Mouse (Mus musculus): Measurements from ENCODE around the gene Sesn1. TPM values are rescaled to one million over a fixed set of nuclear protein-coding genes. Genes with fewer than 3 reads are reported as not detected.

Gene Sesn1
- 28.4 and 31.6 TPM in 2 replicates for polyA plus RNA-seq (2012; rRNA removed)

DNA sequence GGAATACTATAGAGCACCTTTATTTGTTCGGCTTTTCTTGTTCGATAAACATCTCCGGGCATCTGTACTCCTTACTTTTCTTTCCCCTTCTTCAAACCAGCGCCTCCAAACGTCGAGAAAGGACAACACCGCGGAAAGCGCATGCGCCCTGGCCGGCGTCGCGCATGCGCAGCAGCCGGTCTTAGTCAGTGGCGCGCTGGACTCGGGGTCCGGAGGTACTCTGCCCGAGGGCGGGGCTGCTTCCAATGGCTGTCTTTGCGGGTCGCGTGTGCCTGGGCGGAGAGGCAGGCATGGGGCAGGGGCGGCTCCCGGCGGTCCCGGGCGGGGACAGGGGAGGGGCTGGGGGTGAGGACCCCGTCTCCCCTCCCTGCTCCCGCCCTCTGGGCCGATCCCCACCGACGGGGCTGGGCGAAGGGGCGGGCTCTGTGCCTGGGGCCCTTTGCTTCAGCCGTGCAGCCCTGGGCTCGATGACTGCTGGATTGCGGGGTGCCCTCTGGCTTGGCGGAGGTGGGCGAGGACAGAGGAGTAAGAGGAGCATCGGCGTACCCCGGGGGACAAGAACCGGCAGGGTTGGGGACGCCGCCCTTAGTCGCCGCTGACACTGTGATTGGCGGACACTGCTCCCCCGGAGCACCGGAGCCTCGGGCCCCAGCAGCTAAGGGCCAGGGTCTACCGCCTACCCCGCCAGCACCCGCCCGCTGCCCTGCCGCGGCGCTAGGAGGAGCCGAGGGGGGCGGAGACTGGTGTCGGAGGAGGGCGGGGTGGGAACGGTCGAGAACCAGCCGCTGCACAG is at the start of gene Sesn1, which contains the start of gene Cep57l1:
Gene Sesn1, plus strand, starts transcription at position 165 of the 793 bp plus-strand sequence.
Gene Cep57l1, minus strand, starts transcription at position 101 of the 793 bp plus-strand sequence.

Other genes starting within 250 kb of the Sesn1 start
- gene Ccdc162, start 93.3 kb upstream of the Sesn1 start, polyA plus RNA-seq (2012; rRNA removed) = 4.0 and 4.2 TPM in 2 replicates
- gene Cep57l1, start 64 bp upstream of the Sesn1 start, polyA plus RNA-seq (2012; rRNA removed) = 1.1 TPM in 2 replicates
- 1.2 TPM in 2 replicates for gene Armc2, start 208.5 kb downstream of the Sesn1 start, polyA plus RNA-seq (2012; rRNA removed)